Mouse (Mus musculus): ENCODE data around the gene Fbxw20.
"Not testable (repeated sequence)": the region's sequence is repeated elsewhere in the genome, so short reads cannot be mapped to it uniquely, and the experiment has no call there.

Fbxw20 gene

GRCm38 (mm10) chr9:109234654-109235053, at the start of gene Fbxw20:
Gene Fbxw20 (minus strand): TSS chr9:109234754.
- no peak for DNase-seq

GRCm38 (mm10) chr9:109263041-109263440, 28.5 kb upstream of the Fbxw20 start:
- DNase-seq = no peak

GRCm38 (mm10) chr9:109218449-109218848, 16.1 kb downstream of the Fbxw20 start:
- no peak for DNase-seq

GRCm38 (mm10) chr9:109201347-109201746, 33.2 kb downstream of the Fbxw20 start:
- not testable (repeated sequence) for DNase-seq

GRCm38 (mm10) chr9:109200349-109200748, 34.2 kb downstream of the Fbxw20 start:
- DNase-seq = no peak

- DNase-seq = no peak
These were observed 35.2 kb downstream of the Fbxw20 start for GRCm38 (mm10) chr9:109199353-109199752.

GRCm38 (mm10) chr9:109195875-109196274, 38.7 kb downstream of the Fbxw20 start, which contains the start of gene Fbxw13:
Gene Fbxw13 (minus strand): TSS chr9:109195975.
- DNase-seq = not testable (repeated sequence)

- DNase-seq = no peak
These were observed 57.3 kb downstream of the Fbxw20 start for GRCm38 (mm10) chr9:109177208-109177607.

- DNase-seq = no peak
These were observed 58.3 kb downstream of the Fbxw20 start for GRCm38 (mm10) chr9:109176301-109176700.

All from cerebellum, adult 11 months (tissue).